Mouse (Mus musculus): ENCODE measurements around the gene Bcorl1. TPM values are rescaled to one million over a fixed set of nuclear protein-coding genes. Genes with fewer than 3 reads are reported as not detected.

The Bcorl1 gene
- polyA plus RNA-seq, 1 experiment from 2014 or later, result 8.5 TPM

Other genes starting within 250 kb of the Bcorl1 start
- gene Xpnpep2, start 232.6 kb upstream of the Bcorl1 start, polyA plus RNA-seq (2015; fragmentation: Nextera tagmentation; extraction: Ambion mirVana), result 0.75 and 1.0 TPM in 2 replicates
- 0.90 and 1.1 TPM in 2 replicates for gene Sash3, start 194.9 kb upstream of the Bcorl1 start, polyA plus RNA-seq (2015; fragmentation: Nextera tagmentation; extraction: Ambion mirVana)
- gene Zdhhc9, start 132.5 kb upstream of the Bcorl1 start, polyA plus RNA-seq (2015; fragmentation: Nextera tagmentation; extraction: Ambion mirVana), result 7.8 and 8.9 TPM in 2 replicates
- gene Utp14a, start 84.5 kb upstream of the Bcorl1 start, polyA plus RNA-seq (2015; fragmentation: Nextera tagmentation; extraction: Ambion mirVana), result 17.3 and 20.7 TPM in 2 replicates
- 0.32 and 0.57 TPM in 2 replicates for gene Elf4, start 121.8 kb downstream of the Bcorl1 start, polyA plus RNA-seq (2015; fragmentation: Nextera tagmentation; extraction: Ambion mirVana)
- 47.7 and 52.7 TPM in 2 replicates for gene Aifm1, start 172.2 kb downstream of the Bcorl1 start, polyA plus RNA-seq (2015; fragmentation: Nextera tagmentation; extraction: Ambion mirVana)
- gene Rab33a, start 177.9 kb downstream of the Bcorl1 start, polyA plus RNA-seq (2015; fragmentation: Nextera tagmentation; extraction: Ambion mirVana), result 89.3 and 101 TPM in 2 replicates

All from forebrain, embryonic 16.5 days (tissue).